Mouse (Mus musculus) heart, embryonic 13.5 days (tissue): ENCODE data around the gene Gm44973. TPM values are rescaled to one million over a fixed set of nuclear protein-coding genes. Genes with fewer than 3 reads are reported as not detected.
"Not testable (repeated sequence)": the region's sequence is repeated elsewhere in the genome, so short reads cannot be mapped to it uniquely, and the experiment has no call there.

Experiments
- ATAC-seq: fragments of 200-750 bp; cut with Nextera tagmentation; 2 replicates; pipeline ENCODE4 v1.8.0; 2017; ENCODE audit warnings: moderate TSS enrichment; ENCODE audit not compliant: insufficient number of reproducible peaks, low FRiP score, low TSS enrichment; ENCODE audit errors: extremely low read depth
- H3K27ac ChIP-seq: fragments of 300-500 bp; sonication (generic); replicated peaks from 2 replicates; pipeline ENCODE4 v1.5.1; 2015; ENCODE audit warnings: moderate library complexity, mild to moderate bottlenecking, inconsistent platforms
- H3K27me3 ChIP-seq: fragments of 300-500 bp; sonication (generic); replicated peaks from 2 replicates; pipeline ENCODE4 v1.6.1; 2015; ENCODE audit warnings: mild to moderate bottlenecking, inconsistent platforms
- H3K36me3 ChIP-seq: fragments of 300-500 bp; sonication (generic); 2 replicates; pipeline ENCODE4 v1.6.1; 2015; ENCODE audit warnings: mild to moderate bottlenecking, inconsistent platforms
- H3K4me1 ChIP-seq: fragments of 300-500 bp; sonication (generic); 2 replicates; pipeline ENCODE4 v1.6.1; 2015; ENCODE audit warnings: inconsistent platforms
- H3K4me2 ChIP-seq: fragments of 300-500 bp; sonication (generic); 2 replicates; pipeline ENCODE4 v1.6.1; 2015; ENCODE audit warnings: inconsistent platforms, mild to moderate bottlenecking, moderate library complexity
- H3K4me3 ChIP-seq: fragments of 300-500 bp; sonication (generic); 2 replicates; pipeline ENCODE4 v1.5.1; 2015; ENCODE audit warnings: moderate library complexity, mild to moderate bottlenecking, inconsistent platforms
- H3K9ac ChIP-seq: fragments of 300-500 bp; sonication (generic); 2 replicates; pipeline ENCODE4 v1.6.1; 2015; ENCODE audit warnings: inconsistent platforms, mild to moderate bottlenecking, moderate library complexity
- H3K9me3 ChIP-seq: fragments of 300-500 bp; sonication (generic); 2 replicates; pipeline ENCODE4 v1.6.1; 2016; ENCODE audit warnings: inconsistent platforms
- WGBS: fragments of 180-500 bp; shearing (Covaris S2); methylation state at CpG from one replicate; pipeline ENCODE4 v1.1.7; 2015; ENCODE audit warnings: mixed read lengths; 5-methylcytosine and 5-hydroxymethylcytosine counted together
- polyA plus RNA-seq: library from polyadenylated mRNA; unstranded; fragments of >200 nt; fragmentation: Nextera tagmentation; extraction: Ambion mirVana; gene quantifications from 2 replicates; pipeline ENCODE4 v1.2.1, GENCODE M21; 2015

Gene Gm44973
- polyA plus RNA-seq, 1 experiment from 2014 or later, result not detected

GRCm38 (mm10) chr7:4996003-4996895 lies 19.0 kb upstream of the Gm44973 start, which contains the start of gene Zfp579:
Gene Zfp579 (minus strand): TSS chr7:4996158.
- Histone ChIP-seq H3K27ac (peak within 1 kb of the TSS; percentile 69), H3K9ac (peak within 1 kb of the TSS; percentile 93), H3K4me1 (peaks cover 31% of the 10 kb centered on the region), H3K36me3 (peaks cover 30% of the 10 kb centered on the region), H3K4me2 (peak within 1 kb of the TSS; percentile 76), H3K27me3 (peaks cover 35% of the 10 kb centered on the region), H3K4me3 (peak within 1 kb of the TSS; percentile 83), H3K9me3 (peaks cover 3% of the 10 kb centered on the region; the same call in 1 of the 2 replicates)
- peak; percentile 69; the same call in 1 of the 2 replicates for ATAC-seq
- WGBS, result 7% methylated on average over 11 of the region's 26 CpGs

- no peak for ATAC-seq
- 57% methylated on average over 8 of the region's 8 CpGs for WGBS
These were observed 18.4 kb upstream of the Gm44973 start for GRCm38 (mm10) chr7:4996934-4997333.

GRCm38 (mm10) chr7:4999876-5000275 lies 15.4 kb upstream of the Gm44973 start:
- no peak overlapping the region for H3K4me2 ChIP-seq
- ATAC-seq, result no peak
- H3K27ac ChIP-seq, result no peak overlapping the region
- H3K9ac ChIP-seq, result no peak overlapping the region
- H3K9me3 ChIP-seq, result no peaks in the 10 kb centered on the region
- H3K4me3 ChIP-seq, result no peak overlapping the region
- H3K4me1 ChIP-seq, result peaks cover 14% of the 10 kb centered on the region
- H3K36me3 ChIP-seq, result no peaks in the 10 kb centered on the region
- peaks cover 5% of the 10 kb centered on the region for H3K27me3 ChIP-seq
- WGBS, result 78% methylated on average over 2 of the region's 2 CpGs

More at GRCm38 (mm10) chr7:4996934-4997333, 18.4 kb upstream of the Gm44973 start:
- Histone ChIP-seq H3K27me3 (peaks cover 32% of the 10 kb centered on the region), H3K4me3 (peak overlapping the region; percentile 83), H3K36me3 (peaks cover 23% of the 10 kb centered on the region), H3K9me3 (peaks cover 3% of the 10 kb centered on the region; the same call in 1 of the 2 replicates), H3K27ac (peak overlapping the region; percentile 57; the same call in 1 of the 2 replicates), H3K9ac (no peak overlapping the region; the same call in 1 of the 2 replicates), H3K4me2 (peak overlapping the region; percentile 76), H3K4me1 (peaks cover 31% of the 10 kb centered on the region)

- 65% methylated on average over 8 of the region's 8 CpGs for WGBS
- H3K27ac ChIP-seq, H3K4me3 ChIP-seq, ATAC-seq, H3K4me1 ChIP-seq, H3K9ac ChIP-seq, H3K9me3 ChIP-seq, H3K4me2 ChIP-seq, H3K27me3 ChIP-seq: not testable (repeated sequence)
- H3K36me3 ChIP-seq, result peaks cover 17% of the 10 kb centered on the region
These were observed 12.4 kb upstream of the Gm44973 start for GRCm38 (mm10) chr7:5002876-5003275.

- Histone ChIP-seq H3K4me2 (no peak overlapping the region), H3K36me3 (peaks cover 69% of the 10 kb centered on the region), H3K9me3 (no peaks in the 10 kb centered on the region), H3K4me3 (no peak overlapping the region), H3K4me1 (peaks cover 2% of the 10 kb centered on the region; the same call in 1 of the 2 replicates), H3K27ac (no peak overlapping the region), H3K9ac (no peak overlapping the region), H3K27me3 (no peaks in the 10 kb centered on the region)
- 95% methylated on average over 26 of the region's 26 CpGs for WGBS
- ATAC-seq, result no peak
These were observed 7.1 kb upstream of the Gm44973 start for GRCm38 (mm10) chr7:5008229-5008628.

- Histone ChIP-seq H3K4me2 (peak overlapping the region; percentile 79), H3K27ac (0 out of 2 replicates have a peak overlapping the region, but pooled peaks have one; percentile 8), H3K36me3 (peaks cover 63% of the 10 kb centered on the region), H3K4me3 (peak overlapping the region; percentile 75; the same call in 1 of the 2 replicates), H3K9ac (peak overlapping the region; percentile 54; the same call in 1 of the 2 replicates), H3K4me1 (peaks cover 12% of the 10 kb centered on the region), H3K27me3 (no peaks in the 10 kb centered on the region), H3K9me3 (no peaks in the 10 kb centered on the region)
- 86% methylated on average over 27 of the region's 27 CpGs for WGBS
- ATAC-seq, result no peak
These were observed 2.4 kb upstream of the Gm44973 start for GRCm38 (mm10) chr7:5012681-5013513.

- Histone ChIP-seq H3K9ac (peak within 1 kb of the TSS; percentile 94), H3K36me3 (peaks cover 50% of the 10 kb centered on the region), H3K4me2 (peak within 1 kb of the TSS; percentile 79), H3K27ac (peak within 1 kb of the TSS; percentile 99), H3K27me3 (no peaks in the 10 kb centered on the region), H3K4me1 (peaks cover 18% of the 10 kb centered on the region), H3K4me3 (peak within 1 kb of the TSS; percentile 75), H3K9me3 (no peaks in the 10 kb centered on the region)
- WGBS, result 0% methylated on average over 42 of the region's 42 CpGs
- peak; percentile 79 for ATAC-seq
These were observed 812 bp upstream of the Gm44973 start, which contains the start of the genes Zfp524 and Fiz1 for GRCm38 (mm10) chr7:5014251-5015117. Gene Zfp524 (plus strand): TSS chr7:5014415. Gene Fiz1 (minus strand): TSS chr7:5014697.

- Histone ChIP-seq H3K27ac (peak overlapping the region; percentile 99), H3K27me3 (no peaks in the 10 kb centered on the region), H3K9me3 (no peaks in the 10 kb centered on the region), H3K9ac (peak overlapping the region; percentile 82), H3K4me2 (peak overlapping the region; percentile 79), H3K4me3 (peak overlapping the region; percentile 75), H3K4me1 (peaks cover 24% of the 10 kb centered on the region), H3K36me3 (peaks cover 35% of the 10 kb centered on the region)
- ATAC-seq, result no peak
- 65% methylated on average over 3 of the region's 3 CpGs for WGBS
These were observed 761 bp downstream of the Gm44973 start for GRCm38 (mm10) chr7:5016057-5016456.

- Histone ChIP-seq H3K4me2 (no peak overlapping the region), H3K9me3 (no peaks in the 10 kb centered on the region), H3K27ac (no peak overlapping the region), H3K36me3 (peaks cover 31% of the 10 kb centered on the region), H3K27me3 (no peaks in the 10 kb centered on the region), H3K4me3 (no peak overlapping the region), H3K9ac (no peak overlapping the region), H3K4me1 (peaks cover 32% of the 10 kb centered on the region)
- WGBS, result 92% methylated on average over 2 of the region's 2 CpGs
- no peak for ATAC-seq
These were observed 1.6 kb downstream of the Gm44973 start for GRCm38 (mm10) chr7:5016920-5017319.

GRCm38 (mm10) chr7:5017352-5017751 lies 2.1 kb downstream of the Gm44973 start:
- Histone ChIP-seq H3K27ac (no peak overlapping the region), H3K9ac (no peak overlapping the region), H3K4me1 (peaks cover 35% of the 10 kb centered on the region), H3K4me3 (no peak overlapping the region), H3K9me3 (no peaks in the 10 kb centered on the region), H3K36me3 (peaks cover 31% of the 10 kb centered on the region), H3K4me2 (no peak overlapping the region), H3K27me3 (no peaks in the 10 kb centered on the region)
- ATAC-seq, result no peak
- WGBS, result 85% methylated on average over 16 of the region's 16 CpGs
